Mouse (Mus musculus) cerebellum, adult 11 months (tissue): Measurements from ENCODE around the gene Mon1a.

ENCODE experiments used
- DNase-seq: peaks from one replicate; pipeline ENCODE4 v3.0.0; 2022

Mon1a gene

DNA sequence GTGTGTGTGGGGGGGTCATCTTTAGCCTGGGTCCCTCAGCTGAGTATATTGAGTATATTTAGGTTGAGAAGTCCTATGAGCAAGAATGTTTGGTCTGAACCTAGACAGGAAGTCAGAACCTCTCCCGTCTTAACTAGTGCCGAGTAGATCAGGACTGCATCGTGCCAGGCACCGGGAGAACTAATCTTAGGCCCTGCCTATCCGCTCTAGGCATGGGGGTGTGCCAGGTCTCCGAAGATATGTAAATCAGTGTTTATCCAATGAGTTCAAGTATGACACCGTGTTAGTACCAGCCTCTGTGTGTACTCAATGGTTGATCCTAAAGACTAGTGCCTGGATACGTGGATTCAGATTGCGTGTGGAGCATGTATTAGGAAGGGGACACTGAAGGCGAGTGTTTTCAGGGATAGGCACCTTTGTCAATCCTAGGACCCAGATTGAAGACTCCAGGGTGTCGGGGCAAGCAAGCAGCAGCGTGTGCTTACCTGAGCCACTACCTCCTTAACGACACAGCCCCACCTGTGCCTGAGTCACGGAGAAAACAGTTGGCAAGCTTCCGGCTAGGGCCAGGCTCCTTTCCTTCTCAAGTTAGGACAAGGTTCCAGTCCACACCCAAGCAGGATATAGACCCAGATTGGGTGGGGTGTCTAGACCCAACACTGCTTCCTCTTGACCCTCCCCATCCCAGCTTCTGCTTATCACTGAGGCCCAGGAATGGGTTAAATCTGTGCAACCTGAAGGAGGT, 22.2 kb downstream of the Mon1a start:
- DNase-seq, result no peak

DNA sequence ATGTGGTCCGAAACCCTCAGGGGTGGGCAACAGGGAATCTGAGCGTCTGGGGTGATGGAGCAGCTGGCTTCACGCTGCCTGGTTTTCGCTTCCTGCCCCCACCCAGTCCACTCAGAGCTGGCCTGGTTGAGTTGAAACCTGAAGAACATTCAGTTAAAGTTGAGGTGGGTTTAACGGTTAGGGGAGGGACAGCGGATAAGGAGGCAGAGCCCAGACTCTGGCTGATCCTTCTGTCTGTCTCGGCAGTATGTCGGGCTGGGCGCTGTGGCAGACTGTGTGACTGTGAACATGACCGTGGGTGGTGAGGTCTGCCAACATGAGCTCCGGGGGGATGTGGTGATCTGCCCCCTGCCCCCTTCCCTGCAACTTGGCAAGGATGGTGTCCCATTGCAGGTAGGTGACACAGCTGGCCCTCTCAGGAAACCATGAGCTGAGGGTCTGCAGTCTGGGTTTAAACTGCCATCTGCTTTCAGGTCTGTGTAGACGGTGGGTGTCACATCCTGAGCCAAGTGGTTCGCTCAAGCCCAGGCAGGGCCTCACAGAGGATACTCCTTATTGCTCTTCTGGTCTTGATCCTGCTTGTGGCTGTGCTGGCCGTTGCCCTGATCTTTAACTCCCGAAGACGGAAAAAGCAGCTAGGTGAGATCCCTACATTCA, 26.9 kb downstream of the Mon1a start:
- no peak for DNase-seq

DNA sequence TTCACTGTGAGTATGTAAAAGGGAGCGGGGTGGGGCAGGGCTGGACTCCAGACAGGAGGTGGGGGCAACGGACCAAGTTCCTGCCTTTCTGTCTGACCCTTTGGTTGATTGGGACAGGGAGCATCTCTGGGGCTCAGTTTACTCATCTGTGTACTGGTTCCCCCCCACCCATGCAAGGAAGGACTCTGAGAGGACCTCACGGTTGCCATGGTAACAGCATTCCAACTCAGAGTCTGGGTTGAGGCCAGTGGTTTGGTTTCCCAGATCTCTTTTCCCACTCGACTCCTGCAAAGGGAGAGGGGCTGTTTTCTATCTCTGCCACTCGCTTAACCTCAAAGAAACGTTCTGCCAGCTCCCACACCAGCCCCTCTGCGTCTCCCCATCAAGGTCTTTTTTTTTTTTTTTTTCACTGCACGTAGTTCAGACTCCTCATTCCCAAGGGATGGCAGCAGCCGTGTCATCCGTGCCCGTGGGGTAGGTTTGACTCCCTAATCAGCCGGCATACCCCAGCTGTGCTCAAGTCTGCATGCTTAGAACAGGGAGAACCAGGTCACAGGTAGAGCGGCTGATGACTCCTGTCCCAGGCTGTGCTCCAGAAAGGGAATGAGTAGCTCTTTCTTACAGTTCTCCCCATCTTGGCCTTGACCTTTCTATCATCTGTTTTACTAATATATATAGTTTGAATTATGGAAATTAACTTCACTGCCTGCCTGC, 30.1 kb downstream of the Mon1a start:
- DNase-seq, result no peak

DNA sequence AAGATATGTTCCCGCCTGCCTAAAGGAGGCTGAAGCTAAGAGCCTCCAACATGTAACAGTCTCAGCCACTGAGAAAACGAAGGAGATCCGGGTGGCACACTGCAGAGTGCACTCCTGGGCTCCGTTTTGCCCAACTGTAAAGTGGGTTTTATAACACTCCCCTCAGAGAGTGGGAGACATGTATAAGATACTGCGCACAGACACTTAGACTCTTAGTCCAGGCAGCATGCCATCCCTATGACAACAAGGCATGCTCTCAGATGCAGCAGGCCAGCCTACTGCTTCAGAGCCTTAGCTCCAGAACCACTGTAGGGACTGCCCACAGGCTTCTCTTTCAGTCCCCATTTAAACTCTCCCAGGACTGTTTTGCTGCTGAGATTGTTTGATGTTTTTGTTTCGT, 30.9 kb downstream of the Mon1a start:
- DNase-seq, result no peak

DNA sequence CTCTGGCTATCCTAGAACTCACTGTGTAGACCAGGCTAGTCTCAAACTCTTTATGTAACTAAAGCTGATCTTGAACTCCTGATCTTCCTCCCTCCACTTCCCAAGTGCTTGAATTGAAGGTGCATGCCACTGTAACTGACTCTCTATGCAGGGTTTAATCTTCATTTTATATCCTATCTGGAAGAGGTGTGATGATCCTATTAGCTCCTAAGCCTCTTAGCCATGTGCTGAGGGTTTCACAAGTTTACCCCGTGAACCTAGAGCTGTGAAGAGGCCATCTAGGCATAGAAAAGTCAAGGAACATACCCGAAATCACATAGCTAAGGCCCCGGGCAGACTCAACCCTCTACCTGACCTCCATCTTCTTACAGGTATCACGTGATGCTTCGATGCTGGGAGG, 31.5 kb downstream of the Mon1a start:
- no peak for DNase-seq

DNA sequence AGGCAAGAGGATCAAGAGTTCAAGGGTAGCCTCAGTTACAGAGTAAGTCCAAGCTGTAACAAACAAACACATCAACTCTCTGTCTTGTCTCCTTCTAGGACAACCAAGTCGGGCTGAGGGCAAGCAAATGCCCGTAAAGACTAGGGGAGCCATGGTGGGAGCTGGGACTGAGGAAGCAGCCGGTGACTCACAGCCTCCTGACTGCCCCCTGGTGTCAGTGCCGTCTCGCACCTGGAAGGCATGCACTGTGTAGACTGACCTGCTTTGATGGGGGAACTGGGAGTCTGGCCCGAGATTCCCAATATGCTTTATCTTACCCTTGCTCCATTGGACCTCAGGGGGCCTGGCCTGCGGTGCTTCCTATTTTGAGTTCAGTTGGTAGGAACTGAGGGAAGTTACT, 35.1 kb downstream of the Mon1a start:
- no peak for DNase-seq

DNA sequence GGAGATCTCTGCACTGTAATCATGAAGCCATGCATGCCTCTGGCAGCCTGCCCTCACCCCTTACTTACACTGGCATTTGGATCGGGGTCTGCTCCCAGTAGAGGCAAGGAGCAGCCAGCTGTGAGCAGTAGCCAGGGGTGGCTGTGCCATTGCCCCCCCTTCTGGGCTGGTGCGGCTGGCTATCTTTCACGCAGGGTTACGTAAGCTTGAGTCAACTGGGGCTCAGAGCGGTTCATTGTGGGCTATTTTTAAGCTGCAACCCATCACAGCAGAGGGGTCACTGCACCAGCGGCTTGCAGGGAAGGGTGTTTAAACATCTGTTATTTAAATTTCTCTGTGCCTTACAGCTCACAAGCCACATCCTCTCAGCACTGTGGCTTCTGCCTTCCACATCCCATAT, 36.0 kb downstream of the Mon1a start:
- DNase-seq, result no peak

DNA sequence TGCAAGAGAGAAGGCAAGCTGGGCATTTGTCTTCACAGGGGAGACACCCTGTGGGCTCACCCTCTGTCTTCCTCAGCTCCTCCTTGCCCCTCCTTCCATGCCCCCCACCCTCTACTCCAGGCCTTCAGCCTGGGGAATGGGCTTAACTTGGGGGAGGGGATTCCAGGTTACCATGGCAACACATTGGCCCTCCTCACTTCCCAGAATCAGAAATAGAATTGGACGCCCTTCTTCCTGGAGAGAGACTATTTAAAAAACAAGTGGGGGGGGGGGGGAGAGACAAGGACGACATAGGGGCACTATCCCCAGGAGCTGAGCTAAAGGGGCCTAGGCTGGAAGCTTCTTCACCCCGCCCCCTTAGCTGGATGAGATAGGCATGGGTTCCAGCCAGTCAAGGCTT, 37.3 kb downstream of the Mon1a start:
- no peak for DNase-seq

DNA sequence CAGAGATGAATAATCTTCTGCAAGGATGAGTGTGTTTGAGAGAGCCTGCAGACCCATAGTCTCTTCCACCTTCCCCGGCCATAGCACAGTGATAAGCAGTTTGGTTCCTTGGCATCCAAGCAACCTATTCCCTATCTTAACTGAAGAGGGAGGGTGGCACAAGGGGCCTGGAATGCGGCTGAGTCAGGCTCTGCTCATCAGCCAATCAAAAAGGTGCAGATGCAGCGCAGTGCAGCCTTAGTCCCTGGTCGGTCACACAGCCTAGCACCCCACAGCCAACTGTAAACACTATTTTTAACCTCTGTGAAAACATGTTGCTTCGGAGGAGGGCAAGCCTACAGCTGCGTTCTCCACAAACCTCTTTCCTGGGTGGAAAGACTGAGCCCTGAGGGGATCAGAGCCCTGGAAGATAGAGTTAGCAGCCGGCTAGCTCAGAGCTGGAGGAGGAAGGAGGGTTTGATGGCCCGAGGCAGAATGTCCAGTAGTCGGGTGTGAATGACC, 39.0 kb downstream of the Mon1a start:
- DNase-seq, result no peak

DNA sequence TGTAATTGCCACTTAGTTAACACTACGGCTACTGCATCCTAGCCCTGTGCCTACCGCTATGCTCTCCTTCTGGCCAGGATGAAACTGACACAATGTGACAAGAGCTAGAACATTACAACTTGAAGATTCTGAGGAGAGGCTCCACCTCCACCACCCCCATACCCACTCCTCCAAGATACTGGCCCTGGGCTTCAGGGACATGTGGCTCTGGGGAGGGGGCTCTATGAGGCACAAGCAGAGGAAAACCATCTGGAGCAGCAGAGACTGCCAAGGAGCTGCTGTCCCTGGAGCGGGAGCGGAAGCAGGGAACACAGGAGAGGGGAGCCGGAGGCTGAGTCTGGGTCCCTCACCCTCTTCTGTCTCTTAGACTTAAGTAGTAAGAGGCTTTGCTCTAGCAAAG, 39.8 kb downstream of the Mon1a start:
- DNase-seq, result no peak

DNA sequence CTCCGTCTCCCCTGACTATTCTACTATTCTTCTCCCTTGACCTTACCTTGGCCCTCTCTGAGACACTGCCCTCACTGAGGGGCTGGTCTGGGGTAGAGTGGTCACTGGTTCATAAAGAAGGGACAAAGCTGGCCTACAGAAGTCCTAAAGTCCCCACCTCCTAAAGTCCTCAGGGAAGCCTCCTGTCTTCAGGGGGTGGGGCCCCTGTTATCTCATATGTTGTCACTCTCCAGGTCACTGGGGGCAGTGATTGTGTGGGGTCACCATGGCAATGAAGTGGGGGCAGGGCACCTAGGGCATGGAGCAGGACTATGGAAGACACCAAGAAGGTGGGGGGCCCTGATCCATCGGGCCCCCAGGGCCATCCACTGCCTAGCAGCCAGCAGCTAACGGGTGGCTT, 40.2 kb downstream of the Mon1a start, which contains the start of gene Actl11:
TSS of gene Actl11 (plus strand) at position 301 of the 400 bp plus-strand sequence.
- DNase-seq, result no peak

DNA sequence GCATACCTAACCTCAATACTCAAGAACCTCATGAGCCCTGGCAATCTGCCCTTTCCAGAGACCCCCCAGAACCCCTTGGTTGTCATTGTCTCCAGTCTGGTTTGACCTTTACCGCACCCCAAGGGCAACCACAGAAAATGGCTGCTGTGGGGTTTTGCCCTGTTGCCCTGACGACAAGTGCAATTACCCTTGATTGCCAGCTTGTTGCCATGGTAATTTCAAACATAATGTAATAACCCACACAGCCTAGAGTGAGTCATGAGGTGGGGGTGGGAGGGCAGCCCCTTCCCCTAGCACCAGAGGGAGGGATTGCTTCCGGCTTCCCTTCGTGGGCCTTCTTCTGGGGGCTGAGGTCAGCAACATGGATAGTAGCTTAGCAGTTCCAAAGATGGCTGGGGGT, 44.3 kb downstream of the Mon1a start:
- no peak for DNase-seq

DNA sequence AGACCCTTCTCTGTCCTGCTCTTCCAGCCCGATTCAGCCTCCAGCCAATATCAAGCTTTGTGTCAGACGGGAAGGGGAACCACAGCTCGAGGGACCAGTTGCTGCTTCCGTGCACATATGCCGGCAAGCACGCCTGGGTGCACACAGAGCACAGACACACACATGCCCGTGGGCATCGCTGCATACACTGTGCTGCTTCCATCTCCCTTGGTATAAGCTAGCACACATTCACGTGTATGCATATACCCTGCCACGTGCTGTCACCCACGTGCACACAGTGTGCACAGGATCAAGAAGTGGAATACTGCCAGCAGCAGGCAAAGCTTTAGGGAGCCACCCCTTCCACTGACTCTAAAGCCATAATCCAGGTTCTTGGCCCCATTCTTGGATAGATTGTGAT, 46.2 kb downstream of the Mon1a start:
- DNase-seq, result no peak

DNA sequence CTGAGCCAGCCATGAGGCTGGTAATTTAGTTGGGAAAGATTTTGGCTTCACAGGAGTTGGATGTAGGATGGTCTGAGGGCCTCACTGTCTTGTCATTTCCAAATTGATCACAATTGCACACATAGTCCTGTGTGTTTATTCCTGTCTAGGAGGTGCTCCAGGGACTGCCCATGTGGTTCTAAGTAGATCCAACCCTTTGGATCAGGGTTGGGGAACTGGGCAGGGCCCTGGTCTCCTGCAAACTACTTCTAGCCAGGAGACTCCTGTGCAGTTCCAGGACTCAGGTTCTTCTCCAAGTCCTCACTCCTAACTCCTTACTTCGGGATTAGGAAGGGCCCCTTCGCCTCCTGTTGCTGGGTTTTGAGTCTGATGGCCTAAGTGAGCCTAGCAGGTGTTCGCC, 47.4 kb downstream of the Mon1a start, which contains the start of gene Camkv:
TSS of gene Camkv (plus strand) at position 301 of the 400 bp plus-strand sequence.
- DNase-seq, result no peak

DNA sequence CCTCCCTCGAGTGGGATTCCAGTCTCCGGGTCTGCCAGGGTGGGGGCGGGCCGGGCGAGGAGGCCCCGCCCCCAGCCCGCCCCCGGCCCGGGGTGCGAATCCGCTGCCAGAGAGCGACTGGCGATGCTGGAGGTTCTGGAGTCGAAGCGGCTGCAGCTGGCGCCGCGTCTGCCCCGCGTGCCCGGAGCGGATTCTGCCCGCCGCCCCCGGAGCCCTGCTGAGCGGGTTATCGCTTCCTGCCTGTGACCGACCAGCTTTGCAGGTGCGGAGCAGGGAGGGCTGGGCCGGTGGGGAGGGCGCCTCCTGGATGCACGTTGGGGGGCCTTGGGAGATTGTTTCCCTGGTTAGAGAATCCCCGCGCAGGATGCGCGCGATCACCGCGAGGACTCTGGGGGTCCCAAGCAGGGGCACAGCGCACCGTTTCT, 47.9 kb downstream of the Mon1a start:
- DNase-seq, result no peak

DNA sequence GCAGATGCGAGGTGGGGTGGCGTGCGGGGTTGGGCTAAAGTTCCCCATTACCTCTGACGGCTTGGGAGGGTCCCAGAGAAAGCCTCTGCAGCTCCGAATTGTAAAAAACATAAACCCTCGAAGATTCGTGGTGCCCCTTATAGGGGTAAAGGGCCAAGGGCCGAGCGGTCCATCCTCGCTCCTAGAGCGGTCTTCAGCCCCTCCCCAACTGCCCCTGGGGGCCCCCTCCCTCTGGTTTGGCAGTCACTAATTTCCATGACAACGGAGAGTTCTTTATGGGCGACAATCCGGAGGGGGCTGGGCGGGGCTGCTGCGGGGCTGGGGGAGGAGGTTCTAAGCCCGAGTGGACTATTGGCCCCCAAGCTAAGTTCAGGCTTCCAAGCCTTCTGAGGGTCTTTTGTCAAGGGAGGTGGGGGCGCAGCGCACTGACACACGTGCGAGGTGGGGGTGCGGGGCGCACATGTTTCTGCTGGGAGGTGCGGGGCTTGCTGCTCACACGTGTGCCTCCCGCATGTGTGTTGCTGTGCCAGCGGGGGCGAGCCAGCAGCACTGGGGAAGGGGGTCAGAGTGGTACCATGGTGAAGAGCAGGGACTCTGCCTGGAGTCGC, 48.4 kb downstream of the Mon1a start:
- DNase-seq, result no peak

DNA sequence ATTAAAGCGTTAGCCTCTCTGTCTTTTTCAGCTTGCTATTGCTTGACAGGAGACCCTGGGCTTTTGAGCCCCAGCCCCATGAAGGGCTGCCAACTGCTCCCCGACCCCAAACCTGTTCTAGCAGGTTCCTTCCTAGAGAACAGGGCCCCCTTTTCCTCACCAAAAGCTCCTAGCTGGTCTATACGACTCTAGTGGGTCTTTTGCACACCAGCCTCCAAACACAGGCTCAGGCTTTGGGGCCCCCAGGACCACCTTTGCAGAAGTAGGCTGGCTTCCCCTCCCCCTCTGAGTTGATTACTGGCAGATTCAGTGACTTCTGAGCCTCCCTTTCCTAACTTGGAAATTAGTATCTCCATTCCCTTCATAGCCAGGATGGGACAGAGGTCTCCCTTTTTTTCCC, 48.9 kb downstream of the Mon1a start:
- DNase-seq, result no peak

DNA sequence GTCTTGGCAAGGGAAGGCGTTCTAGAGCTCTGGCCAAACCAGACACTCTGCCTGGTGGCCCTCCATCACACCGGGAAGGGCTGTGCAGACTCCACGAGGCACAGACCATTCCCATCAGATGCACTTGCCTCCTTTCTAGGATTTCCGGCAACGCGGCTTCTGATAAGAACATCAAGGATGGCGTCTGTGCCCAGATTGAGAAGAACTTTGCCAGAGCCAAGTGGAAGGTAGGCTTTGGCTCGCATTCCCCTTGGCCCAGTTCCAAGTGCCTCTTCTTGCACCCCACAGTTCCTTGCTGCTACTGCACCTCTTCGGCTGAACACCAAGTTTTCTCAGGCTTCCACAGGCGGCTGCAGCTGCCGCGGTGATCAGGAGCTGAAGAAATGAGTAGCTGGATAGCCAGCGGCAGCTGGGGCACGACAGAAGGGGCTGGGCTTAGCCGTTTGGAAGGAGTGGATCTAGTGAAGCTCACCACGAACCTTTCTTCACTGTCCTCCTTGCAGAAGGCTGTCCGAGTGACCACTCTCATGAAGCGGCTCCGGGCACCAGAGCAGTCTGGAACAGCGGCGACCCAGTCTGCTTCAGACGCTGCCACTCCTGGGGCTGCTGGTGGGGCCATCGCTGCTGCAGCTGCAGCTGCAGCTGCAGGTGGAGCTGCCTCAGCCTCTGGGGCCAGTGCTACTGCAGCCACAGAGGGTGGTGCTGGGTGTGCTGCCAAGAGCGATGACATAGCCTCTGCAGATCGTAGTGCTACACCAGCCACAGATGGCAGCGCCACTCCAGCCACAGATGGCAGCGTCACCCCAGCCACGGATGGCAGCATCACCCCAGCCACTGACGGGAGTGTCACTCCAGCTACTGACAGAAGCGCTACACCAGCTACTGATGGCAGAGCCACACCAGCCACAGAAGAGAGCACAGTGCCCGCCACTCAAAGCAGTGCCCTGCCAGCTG, 59.6 kb downstream of the Mon1a start:
- DNase-seq, result peak; percentile 43

DNA sequence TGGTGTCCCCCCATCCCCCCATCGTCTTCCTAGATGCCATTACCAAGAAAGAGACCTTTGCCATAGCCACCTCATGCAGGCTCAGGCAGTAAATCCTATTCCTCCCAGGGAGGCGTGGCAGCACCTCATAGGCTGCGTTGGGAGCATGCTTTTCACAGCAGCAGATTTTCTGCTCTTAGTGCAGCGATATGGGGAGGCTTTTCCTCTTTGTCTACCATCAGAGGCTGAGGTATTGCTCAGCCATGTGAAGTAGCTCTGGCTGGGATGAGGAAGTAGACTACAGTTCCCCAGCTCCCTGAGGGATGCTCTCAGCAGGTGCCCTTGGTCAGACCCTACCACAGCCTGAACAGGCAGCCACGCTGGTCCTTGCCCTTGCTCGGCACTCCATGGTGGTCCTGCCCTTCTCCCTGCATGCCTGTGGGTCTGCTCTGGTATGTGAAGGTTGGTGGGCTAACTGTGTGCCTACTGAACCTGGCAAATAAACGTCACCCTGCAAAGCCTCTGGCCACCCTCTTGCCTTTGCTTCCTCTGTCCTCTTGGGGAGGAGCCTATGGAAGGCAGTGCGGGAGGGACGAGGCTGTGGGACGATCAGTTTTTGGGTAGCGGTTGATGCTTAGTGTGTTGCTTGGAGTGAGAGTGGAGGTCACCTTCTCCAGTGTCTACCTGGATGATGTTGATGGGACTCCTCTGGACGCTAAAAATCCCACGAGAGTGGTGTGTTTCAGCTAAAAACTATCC, 61.4 kb downstream of the Mon1a start:
- no peak for DNase-seq

DNA sequence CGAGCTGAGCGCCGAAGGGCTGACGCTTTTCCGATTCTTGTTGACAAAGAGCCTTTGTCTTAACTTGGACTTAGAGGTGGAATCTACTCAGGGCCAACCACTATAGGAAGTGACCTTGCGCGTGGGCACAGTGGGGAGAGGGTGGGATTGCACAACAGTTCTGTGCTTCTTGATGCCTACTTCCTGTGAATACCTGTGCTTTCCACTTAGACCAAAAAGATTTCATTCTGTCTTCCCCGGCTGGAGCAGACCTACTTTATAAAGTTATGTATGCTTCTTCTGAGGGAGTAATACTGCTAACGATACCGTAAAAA, 61.9 kb downstream of the Mon1a start, which contains the start of gene Traip:
TSS of gene Traip (plus strand) at position 215 of the 314 bp plus-strand sequence.
- DNase-seq, result no peak
